Mouse (Mus musculus) C2C12 (cell line): ENCODE results near the gene Ccdc78. TPM values are rescaled to one million over a fixed set of nuclear protein-coding genes. Genes with fewer than 3 reads are reported as not detected.

Experiments
- H3K27me3 ChIP-seq: one replicate; pipeline ENCODE4 v1.6.1; 2011; ENCODE audit not compliant: control insufficient read depth, insufficient read depth, insufficient read length
- H3K36me3 ChIP-seq: one replicate; pipeline ENCODE4 v1.6.1; 2011; ENCODE audit not compliant: control insufficient read depth, insufficient read depth
- H3K4me3 ChIP-seq: one replicate; pipeline ENCODE4 v1.5.1; 2011; ENCODE audit warnings: mild to moderate bottlenecking, control low read depth; ENCODE audit not compliant: poor library complexity, insufficient read depth, severe bottlenecking
- H3K79me2 ChIP-seq: one replicate; pipeline ENCODE4 v1.6.1; 2011; ENCODE audit not compliant: control insufficient read depth, insufficient read depth
- H3K79me3 ChIP-seq: one replicate; pipeline ENCODE4 v1.6.1; 2011; ENCODE audit warnings: low read depth, control low read depth
- H3ac ChIP-seq: one replicate; pipeline ENCODE3; 2011; ENCODE audit warnings: low read depth; ENCODE audit not compliant: control insufficient read depth, insufficient read length
- CEBPB ChIP-seq: IDR thresholded peaks from one replicate; pipeline ENCODE4 v1.6.1; 2011; ENCODE audit warnings: low read depth, mild to moderate bottlenecking, control low read depth, moderate library complexity
- CTCF ChIP-seq: IDR thresholded peaks from one replicate; pipeline ENCODE4 v1.5.1; 2011; ENCODE audit not compliant: control insufficient read depth, insufficient read depth, insufficient read length
- FOSL1 ChIP-seq: IDR thresholded peaks from one replicate; pipeline ENCODE4 v1.8.0; 2011; ENCODE audit warnings: mild to moderate bottlenecking, low read length; ENCODE audit not compliant: poor library complexity, insufficient read depth, severe bottlenecking
- MAX ChIP-seq: IDR thresholded peaks from one replicate; pipeline ENCODE4 v1.6.1; 2011; ENCODE audit warnings: mild to moderate bottlenecking, control low read depth
- MYOD1 ChIP-seq: IDR thresholded peaks from one replicate; pipeline ENCODE4 v1.6.1; 2011; ENCODE audit warnings: low read depth; ENCODE audit not compliant: control insufficient read depth, insufficient read length
- MYOG ChIP-seq: IDR thresholded peaks from one replicate; pipeline ENCODE4 v1.6.1; 2011; ENCODE audit not compliant: control insufficient read depth, insufficient read length; ENCODE audit errors: extremely low read depth
- USF1 ChIP-seq: IDR thresholded peaks from one replicate; pipeline ENCODE4 v1.6.1; 2011; ENCODE audit warnings: low read depth, mild to moderate bottlenecking, control low read depth, moderate library complexity
- polyA plus RNA-seq: library from polyadenylated mRNA; unstranded; fragments of >200 nt; fragmentation: generic; extraction: Trizol; gene quantifications from one replicate; pipeline ENCODE4 v1.2.1, GENCODE M21; 2012; ENCODE audit warnings: missing spikeins

Ccdc78 gene
- polyA plus RNA-seq, 1 experiment, result 0.12 TPM

DNA sequence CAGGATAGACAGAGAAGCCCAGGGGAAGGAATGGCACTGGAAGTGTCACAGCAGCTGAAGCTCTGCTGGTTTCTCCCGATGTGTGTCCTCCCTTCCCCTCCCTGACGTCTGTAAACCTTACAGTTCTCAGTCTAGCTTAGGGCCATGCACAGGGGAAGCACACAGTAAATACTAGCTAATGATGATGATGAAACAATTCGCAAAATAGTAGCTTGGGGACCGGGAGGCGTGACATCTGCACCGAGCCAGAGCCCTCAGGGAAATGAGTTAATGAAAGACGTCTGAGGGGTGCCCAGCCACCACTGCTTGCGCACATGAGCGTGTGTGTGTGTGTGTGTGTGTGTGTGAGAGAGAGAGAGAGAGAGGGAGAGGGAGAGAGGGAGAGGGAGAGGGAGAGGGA is 17.0 kb upstream of the Ccdc78 start:
- Histone ChIP-seq H3K4me3 (no peak overlapping the region), H3K79me2 (no peaks in the 10 kb centered on the region), H3K36me3 (no peaks in the 10 kb centered on the region), H3K27me3 (peaks cover 4% of the 10 kb centered on the region), H3ac (no peak overlapping the region), H3K79me3 (peaks cover 1% of the 10 kb centered on the region)
- TF ChIP-seq CEBPB, result no peak
- no peak for TF ChIP-seq MAX
- TF ChIP-seq MYOD1, result no peak
- TF ChIP-seq FOSL1, result no peak
- TF ChIP-seq MYOG, result no peak
- TF ChIP-seq CTCF, result no peak
- no peak for TF ChIP-seq USF1

DNA sequence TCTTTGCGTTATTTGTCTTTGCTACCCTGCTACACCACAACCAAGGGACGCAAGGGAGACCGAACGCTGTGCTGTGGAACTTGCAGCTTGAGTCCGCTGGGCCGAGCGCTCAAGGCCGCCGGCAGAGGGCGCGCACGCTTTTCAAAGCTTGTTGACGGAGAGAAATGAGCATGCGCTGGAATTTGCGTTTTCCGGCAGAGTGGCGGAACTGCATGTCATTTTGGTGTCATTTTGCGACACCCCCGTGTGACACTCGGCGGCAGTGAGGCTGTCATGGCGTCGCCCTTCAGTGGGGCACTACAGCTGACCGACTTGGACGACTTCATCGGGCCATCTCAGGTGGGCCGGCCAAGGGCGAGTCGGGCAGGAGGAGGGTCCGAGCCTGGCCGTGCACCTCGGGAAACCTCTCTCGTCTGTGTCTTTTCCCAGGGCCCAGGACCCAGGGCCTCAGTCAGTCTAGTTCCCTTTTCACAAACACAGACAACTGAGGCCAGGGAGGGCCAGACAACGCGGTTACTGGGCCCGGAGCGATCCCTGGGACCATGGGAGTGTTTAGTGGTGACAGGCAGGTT is 12.7 kb upstream of the Ccdc78 start, which contains the start of gene Narfl:
Narfl (plus strand) TSS at position 228 of the 572 bp plus-strand sequence.
- no peaks in the 10 kb centered on the region for H3K27me3 ChIP-seq
- peak within 1 kb of the TSS; percentile 72 for H3K4me3 ChIP-seq
- H3K79me3 ChIP-seq, result peaks cover 1% of the 10 kb centered on the region
- no peaks in the 10 kb centered on the region for H3K36me3 ChIP-seq
- TF ChIP-seq CEBPB (no peak), MAX (peak; percentile 48), MYOG (no peak), MYOD1 (no peak), CTCF (peak; percentile 95)
- peak within 1 kb of the TSS; percentile 70 for H3ac ChIP-seq
- H3K79me2 ChIP-seq, result no peaks in the 10 kb centered on the region

DNA sequence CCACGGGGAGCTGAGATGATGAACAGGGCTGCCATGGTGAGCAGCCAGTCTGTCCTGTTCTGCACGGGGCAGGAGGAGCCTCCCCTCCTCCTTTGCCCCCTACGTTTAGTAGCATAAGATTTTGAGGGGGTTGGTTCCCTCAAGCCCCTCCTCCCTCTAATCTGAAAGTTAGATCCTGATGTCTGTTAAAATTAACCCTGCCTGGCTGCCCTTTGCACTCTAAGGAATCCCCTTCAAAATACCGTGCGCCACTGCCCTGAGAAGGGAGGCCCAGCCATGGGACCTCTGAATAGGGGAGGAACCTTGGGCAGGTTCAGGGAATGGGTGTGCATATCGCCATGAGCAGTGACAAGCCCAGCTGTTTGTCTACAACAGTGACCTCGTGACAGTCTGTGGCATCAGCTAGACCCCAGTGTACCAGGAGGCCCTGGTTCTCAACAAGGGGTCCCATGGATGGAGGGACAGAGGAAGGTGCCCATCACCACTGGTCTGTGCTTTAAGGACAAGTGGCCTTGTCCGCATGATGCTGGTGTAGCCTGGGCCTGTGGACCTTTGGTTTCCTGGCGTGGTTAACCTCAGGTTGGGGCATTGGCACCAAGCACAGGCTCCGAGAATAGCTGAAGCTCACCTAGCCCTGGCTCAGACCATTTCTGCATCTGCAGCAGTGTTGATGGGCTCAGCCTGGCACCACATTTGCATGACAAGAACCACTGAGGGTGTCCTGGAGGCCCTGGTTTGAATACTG is 10.9 kb upstream of the Ccdc78 start:
- H3K4me3 ChIP-seq, result no peak overlapping the region
- peaks cover 1% of the 10 kb centered on the region for H3K79me3 ChIP-seq
- TF ChIP-seq FOSL1 (no peak), MAX (no peak), MYOG (no peak), CEBPB (no peak), CTCF (no peak), MYOD1 (no peak), USF1 (no peak)
- H3K36me3 ChIP-seq, result peaks cover 12% of the 10 kb centered on the region
- H3K27me3 ChIP-seq, result no peaks in the 10 kb centered on the region
- peak overlapping the region; percentile 19 for H3ac ChIP-seq
- no peaks in the 10 kb centered on the region for H3K79me2 ChIP-seq

DNA sequence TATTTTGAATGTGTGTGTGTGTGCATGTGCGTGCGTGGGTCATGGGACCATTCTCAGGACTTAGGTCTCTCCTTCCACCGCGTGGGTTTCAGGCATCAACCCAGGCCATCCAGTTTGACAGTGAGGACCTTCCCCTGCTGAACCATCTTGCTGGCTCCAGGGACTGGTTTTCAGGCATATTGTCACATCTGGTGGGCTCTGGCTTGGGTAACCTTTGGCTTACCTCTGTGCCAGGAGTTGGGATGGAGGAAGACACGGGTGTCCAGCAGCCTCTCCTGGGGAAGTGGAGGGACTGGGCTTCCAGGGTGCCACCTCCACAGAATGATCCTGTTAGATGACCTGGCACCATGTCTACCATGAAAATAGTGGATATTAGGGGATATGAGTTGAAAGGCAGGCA is 8.4 kb upstream of the Ccdc78 start:
- H3ac ChIP-seq, result no peak overlapping the region
- H3K79me3 ChIP-seq, result peaks cover 1% of the 10 kb centered on the region
- no peaks in the 10 kb centered on the region for H3K27me3 ChIP-seq
- TF ChIP-seq FOSL1, result no peak
- peaks cover 26% of the 10 kb centered on the region for H3K36me3 ChIP-seq
- H3K79me2 ChIP-seq, result no peaks in the 10 kb centered on the region
- H3K4me3 ChIP-seq, result no peak overlapping the region

DNA sequence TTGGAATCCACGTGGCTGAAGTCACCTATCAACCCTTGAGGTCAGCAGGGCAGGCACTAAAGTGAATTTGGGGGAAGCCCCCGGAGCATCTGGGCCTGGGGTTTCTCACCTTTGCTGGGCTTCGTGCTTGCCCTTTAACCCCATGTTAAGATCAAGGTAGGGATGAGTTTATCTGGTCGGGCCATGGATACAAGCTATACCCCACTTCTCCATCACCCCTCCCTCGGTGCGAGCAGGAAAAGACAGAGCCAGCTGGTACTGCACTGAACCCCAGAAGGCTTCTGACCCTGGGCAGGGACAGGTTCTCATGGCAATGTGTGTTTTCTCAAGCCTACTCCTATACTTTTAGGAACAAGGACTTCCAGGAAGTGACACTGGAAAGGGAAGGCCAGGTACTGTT is 5.0 kb upstream of the Ccdc78 start:
- Histone ChIP-seq H3ac (no peak overlapping the region), H3K79me2 (peaks cover 15% of the 10 kb centered on the region), H3K27me3 (no peaks in the 10 kb centered on the region), H3K4me3 (no peak overlapping the region), H3K36me3 (peaks cover 32% of the 10 kb centered on the region), H3K79me3 (no peaks in the 10 kb centered on the region)
- TF ChIP-seq MYOD1 (no peak), MYOG (no peak), USF1 (no peak), CTCF (no peak), FOSL1 (no peak), MAX (no peak), CEBPB (no peak)

DNA sequence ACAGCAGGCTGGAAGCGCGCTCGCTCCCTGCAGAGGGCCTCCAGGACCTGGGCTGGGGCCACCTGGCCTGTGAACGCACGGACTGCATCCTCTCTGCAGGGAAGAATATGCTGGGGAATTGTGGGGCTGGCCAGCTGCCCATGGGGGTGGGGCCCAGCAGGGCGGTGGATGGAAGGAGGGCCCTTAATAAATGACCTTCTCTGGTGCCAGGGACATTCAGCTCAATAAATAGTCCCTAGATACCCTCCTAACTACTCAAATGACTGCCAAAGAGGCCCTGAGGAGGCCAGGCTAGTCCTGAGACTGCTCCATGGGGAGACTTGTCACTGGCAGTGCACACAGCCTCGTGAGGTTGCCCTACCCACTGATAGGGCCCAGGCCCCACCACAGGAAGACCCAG is 3.3 kb upstream of the Ccdc78 start:
- H3K36me3 ChIP-seq, result peaks cover 32% of the 10 kb centered on the region
- peaks cover 15% of the 10 kb centered on the region for H3K79me2 ChIP-seq
- TF ChIP-seq MYOD1, result no peak
- TF ChIP-seq MAX, result no peak
- TF ChIP-seq USF1, result no peak
- H3K4me3 ChIP-seq, result no peak overlapping the region
- H3K79me3 ChIP-seq, result no peaks in the 10 kb centered on the region
- H3ac ChIP-seq, result no peak overlapping the region
- no peaks in the 10 kb centered on the region for H3K27me3 ChIP-seq
